Mouse (Mus musculus) heart, postnatal 0 days (tissue): ENCODE results near the gene Elovl6. TPM values are rescaled to one million over a fixed set of nuclear protein-coding genes. Genes with fewer than 3 reads are reported as not detected.
A peak's percentile ranks its signal among the peaks of the same experiment; 100 is the strongest.

Experiments
- ATAC-seq: fragments of 200-750 bp; cut with Nextera tagmentation; 2 replicates; pipeline ENCODE4 v1.8.0; 2017; ENCODE audit warnings: low read depth, moderate number of reproducible peaks, moderate library complexity; ENCODE audit not compliant: insufficient read depth
- DNase-seq: peaks from one replicate; pipeline ENCODE4 v3.0.0-alpha.2; 2016; ENCODE audit warnings: low spot score
- H3K27ac ChIP-seq: fragments of 300-500 bp; sonication (generic); 2 replicates; pipeline ENCODE4 v1.5.1; 2014; ENCODE audit warnings: low read depth, mild to moderate bottlenecking
- H3K27me3 ChIP-seq: fragments of 300-500 bp; sonication (generic); 2 replicates; pipeline ENCODE4 v1.6.1; 2014; ENCODE audit warnings: low read length, mixed read lengths; ENCODE audit not compliant: control insufficient read depth, insufficient read depth
- H3K36me3 ChIP-seq: fragments of 300-500 bp; sonication (generic); replicated peaks from 2 replicates; pipeline ENCODE4 v1.6.1; 2014; ENCODE audit warnings: low read length, mixed read lengths; ENCODE audit not compliant: control insufficient read depth, insufficient read depth
- H3K4me1 ChIP-seq: fragments of 300-500 bp; sonication (generic); 2 replicates; pipeline ENCODE4 v1.6.1; 2014; ENCODE audit warnings: antibody characterized with exemption; ENCODE audit not compliant: control insufficient read depth, insufficient read depth
- H3K4me2 ChIP-seq: fragments of 300-500 bp; sonication (generic); 2 replicates; pipeline ENCODE4 v1.6.1; 2014; ENCODE audit warnings: low read depth, mild to moderate bottlenecking, low read length, moderate library complexity
- H3K4me3 ChIP-seq: fragments of 300-500 bp; sonication (generic); 2 replicates; pipeline ENCODE4 v1.5.1; 2014; ENCODE audit warnings: low read depth, low read length
- H3K9ac ChIP-seq: fragments of 300-500 bp; sonication (generic); replicated peaks from 2 replicates; pipeline ENCODE4 v1.6.1; 2014; ENCODE audit warnings: low read depth, low read length, mixed read lengths
- H3K9me3 ChIP-seq: fragments of 300-500 bp; sonication (generic); replicated peaks from 2 replicates; pipeline ENCODE4 v1.6.1; 2016; ENCODE audit warnings: low read length; ENCODE audit not compliant: control insufficient read depth
- CTCF ChIP-seq: IDR thresholded peaks from 2 replicates; pipeline ENCODE4 v1.5.1; 2016; ENCODE audit warnings: antibody characterized with exemption, control low read depth, low read depth
- EP300 ChIP-seq: IDR thresholded peaks from 2 replicates; pipeline ENCODE4 v1.6.1; 2016; ENCODE audit warnings: antibody characterized with exemption, low read depth
- WGBS: fragments of 180-500 bp; shearing (Covaris S2); extraction: QIAGEN DNeasy Blood & Tissue Kit; methylation state at CpG from one replicate; pipeline ENCODE4 v1.1.7; 2014; 5-methylcytosine and 5-hydroxymethylcytosine counted together
- polyA plus RNA-seq: library from polyadenylated mRNA; unstranded; fragments of >200 nt; fragmentation: Nextera tagmentation; extraction: Ambion mirVana; gene quantifications from 2 replicates; pipeline ENCODE4 v1.2.1, GENCODE M21; 2015
- total RNA-seq: library from RNA; depleted of rRNA; stranded (reverse); fragments of >200 nt; gene quantifications from 2 replicates; pipeline ENCODE4 v1.2.3, GENCODE M21; 2014; ENCODE audit warnings: low replicate concordance; rRNA removed

Gene Elovl6
- total RNA-seq, result 2.4 and 5.2 TPM in 2 replicates
- 2.9 TPM in 2 replicates for polyA plus RNA-seq

DNA sequence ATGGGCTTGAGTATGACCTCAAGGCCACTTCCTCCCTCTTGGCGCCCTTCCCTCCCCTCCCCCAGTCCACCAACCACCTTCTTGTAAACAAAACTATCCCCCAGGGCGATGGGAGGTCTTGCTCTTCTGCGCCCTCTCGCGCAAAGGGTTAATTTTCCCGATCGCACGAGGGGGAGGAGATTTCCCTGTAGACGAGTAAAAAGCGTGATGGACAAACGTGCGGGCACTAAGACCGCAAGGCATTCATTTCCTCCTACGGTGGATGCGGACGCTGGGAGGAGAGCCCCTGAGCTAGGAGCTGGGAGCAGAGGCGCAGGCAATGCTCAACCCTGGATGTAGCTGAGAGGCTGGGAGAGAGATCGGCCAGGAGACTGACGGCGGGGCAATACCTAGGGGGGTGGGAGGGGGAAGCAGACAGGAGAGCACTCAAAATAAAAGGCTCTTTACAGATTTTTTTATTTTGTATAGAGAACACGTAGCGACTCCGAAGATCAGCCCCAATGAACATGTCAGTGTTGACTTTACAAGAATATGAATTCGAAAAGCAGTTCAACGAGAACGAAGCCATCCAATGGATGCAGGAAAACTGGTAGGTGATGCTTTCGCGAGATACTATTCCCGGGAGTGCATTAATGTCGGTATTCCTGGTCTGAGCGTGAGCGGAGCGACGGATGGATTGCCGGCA lies at the start of gene Elovl6:
Gene Elovl6, plus strand, starts transcription at position 176 of the 685 bp plus-strand sequence.
- DNase-seq (peak; percentile 67), ATAC-seq (0 out of 2 replicates have a peak, but pooled peaks have one; percentile 24)
- no peaks in the 10 kb centered on the region for H3K27me3 ChIP-seq
- H3K4me1 ChIP-seq, result 0 out of 2 replicates have a peak, but pooled peaks cover 6% of the 10 kb centered on the region
- H3K9ac ChIP-seq, result peak within 1 kb of the TSS; percentile 88
- TF ChIP-seq CTCF (no peak), EP300 (no peak)
- H3K27ac ChIP-seq, result peak within 1 kb of the TSS; percentile 80
- H3K36me3 ChIP-seq, result no peaks in the 10 kb centered on the region
- WGBS, result 1% methylated on average over 35 of the region's 35 CpGs
- H3K4me3 ChIP-seq, result peak within 1 kb of the TSS; percentile 79
- no peaks in the 10 kb centered on the region for H3K9me3 ChIP-seq
- peak within 1 kb of the TSS; percentile 64 for H3K4me2 ChIP-seq

DNA sequence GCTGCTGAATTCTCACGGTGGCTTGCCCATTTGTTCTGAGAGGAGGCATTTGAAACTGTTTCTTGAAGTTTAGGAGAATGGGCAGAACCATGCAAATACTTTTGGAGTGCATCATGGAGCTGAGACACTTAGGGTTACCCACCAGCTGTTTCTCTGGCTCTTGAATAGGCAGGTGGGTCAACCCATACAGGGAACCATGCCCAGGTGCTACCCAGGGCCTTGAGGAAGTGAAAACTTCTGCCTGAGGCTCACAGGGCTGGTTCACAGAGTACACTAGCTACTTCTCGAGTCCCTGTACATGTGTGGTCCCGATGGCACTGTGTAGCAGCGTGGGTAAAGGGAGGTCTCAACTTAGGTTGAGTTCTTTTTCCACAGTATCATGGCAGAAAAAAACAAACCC lies 43.4 kb upstream of the Elovl6 start:
- ATAC-seq (no peak), DNase-seq (no peak)
- whole genome bisulfite sequencing, result 87% methylated on average over 4 of the region's 4 CpGs
- Histone ChIP-seq H3K36me3 (no peaks in the 10 kb centered on the region), H3K9me3 (no peaks in the 10 kb centered on the region), H3K4me3 (no peak overlapping the region), H3K4me1 (no peaks in the 10 kb centered on the region), H3K27me3 (no peaks in the 10 kb centered on the region), H3K4me2 (no peak overlapping the region), H3K9ac (no peak overlapping the region), H3K27ac (no peak overlapping the region)
- TF ChIP-seq EP300 (no peak), CTCF (no peak)

DNA sequence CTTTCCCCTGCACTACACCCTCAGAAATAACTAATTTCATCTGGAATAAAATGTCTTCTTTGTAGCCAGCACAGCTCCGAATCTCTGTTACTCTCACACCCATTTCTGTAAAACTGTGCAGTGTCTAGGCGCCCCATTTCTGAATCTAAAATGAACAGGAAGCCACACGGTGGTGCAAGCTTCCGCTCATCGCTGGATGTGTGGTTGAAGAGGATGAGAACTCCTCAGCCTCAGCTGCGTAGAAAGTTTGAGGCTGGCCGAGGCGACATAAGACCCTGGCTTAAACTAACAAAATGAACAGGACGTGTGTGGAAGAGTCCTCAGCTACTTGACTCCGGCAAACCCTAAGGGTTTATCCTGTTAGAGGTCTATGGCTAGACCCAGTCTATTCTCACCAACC lies 38.0 kb upstream of the Elovl6 start:
- Histone ChIP-seq H3K27me3 (no peaks in the 10 kb centered on the region), H3K4me2 (no peak overlapping the region), H3K4me3 (no peak overlapping the region), H3K9ac (no peak overlapping the region), H3K9me3 (no peaks in the 10 kb centered on the region), H3K4me1 (no peaks in the 10 kb centered on the region), H3K27ac (no peak overlapping the region), H3K36me3 (no peaks in the 10 kb centered on the region)
- no peak for ATAC-seq
- no peak for DNase-seq
- TF ChIP-seq EP300 (no peak), CTCF (no peak)
- 85% methylated on average over 10 of the region's 10 CpGs for WGBS

DNA sequence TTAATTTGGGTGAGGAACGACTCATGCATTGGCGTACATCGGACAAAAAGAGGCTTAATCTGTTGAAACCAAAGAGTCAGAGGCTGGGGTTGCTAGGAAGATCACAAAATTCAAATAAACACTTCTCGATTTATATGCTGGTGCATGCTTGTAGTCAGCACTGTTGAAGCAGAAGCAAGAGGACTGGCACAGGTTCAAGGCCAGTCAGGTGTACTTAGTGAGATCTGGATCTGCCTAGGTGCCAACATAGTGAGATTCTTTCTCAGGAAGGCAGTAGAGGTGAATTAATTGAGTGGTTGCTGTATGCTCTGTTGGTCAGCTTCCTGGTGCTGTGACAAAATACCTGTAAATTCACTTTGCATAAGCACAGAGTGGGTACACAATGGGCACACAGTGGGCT lies 37.4 kb upstream of the Elovl6 start:
- H3K4me2 ChIP-seq, result no peak overlapping the region
- no peak for TF ChIP-seq EP300
- TF ChIP-seq CTCF, result no peak
- WGBS, result 83% methylated on average over 4 of the region's 4 CpGs

DNA sequence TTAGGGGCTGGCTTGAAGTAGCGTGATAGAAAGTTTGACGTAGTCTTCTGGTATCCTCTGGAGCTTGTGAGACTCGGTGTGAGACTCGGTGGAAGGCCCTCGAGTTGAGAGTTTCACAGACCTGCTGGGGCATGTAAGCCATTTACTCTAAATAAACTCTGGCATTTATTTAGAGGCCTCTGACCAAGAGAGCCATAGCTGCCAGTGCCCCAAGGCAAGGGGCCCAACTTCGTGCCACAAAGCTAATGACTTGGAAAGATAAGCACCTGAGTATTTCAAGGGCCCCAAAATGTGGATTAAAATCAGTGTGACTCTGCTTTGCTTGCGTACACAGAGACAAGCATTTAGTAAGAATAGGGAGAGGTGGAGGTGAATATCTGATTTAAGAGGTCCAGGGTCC lies 28.4 kb upstream of the Elovl6 start:
- no peaks in the 10 kb centered on the region for H3K4me1 ChIP-seq
- no peaks in the 10 kb centered on the region for H3K27me3 ChIP-seq
- H3K4me3 ChIP-seq, result no peak overlapping the region
- DNase-seq, result no peak
- ATAC-seq, result no peak
- H3K36me3 ChIP-seq, result no peaks in the 10 kb centered on the region
- H3K9ac ChIP-seq, result no peak overlapping the region
- H3K9me3 ChIP-seq, result no peaks in the 10 kb centered on the region
- no peak for TF ChIP-seq CTCF
- TF ChIP-seq EP300, result no peak
- WGBS, result 83% methylated on average over 7 of the region's 7 CpGs
- no peak overlapping the region for H3K27ac ChIP-seq
- no peak overlapping the region for H3K4me2 ChIP-seq

More for the DNA sequence above, 37.4 kb upstream of the Elovl6 start:
- Histone ChIP-seq H3K27ac (no peak overlapping the region), H3K9me3 (no peaks in the 10 kb centered on the region), H3K4me3 (no peak overlapping the region), H3K27me3 (no peaks in the 10 kb centered on the region), H3K4me1 (no peaks in the 10 kb centered on the region), H3K36me3 (no peaks in the 10 kb centered on the region), H3K9ac (no peak overlapping the region)
- ATAC-seq (no peak), DNase-seq (no peak)

DNA sequence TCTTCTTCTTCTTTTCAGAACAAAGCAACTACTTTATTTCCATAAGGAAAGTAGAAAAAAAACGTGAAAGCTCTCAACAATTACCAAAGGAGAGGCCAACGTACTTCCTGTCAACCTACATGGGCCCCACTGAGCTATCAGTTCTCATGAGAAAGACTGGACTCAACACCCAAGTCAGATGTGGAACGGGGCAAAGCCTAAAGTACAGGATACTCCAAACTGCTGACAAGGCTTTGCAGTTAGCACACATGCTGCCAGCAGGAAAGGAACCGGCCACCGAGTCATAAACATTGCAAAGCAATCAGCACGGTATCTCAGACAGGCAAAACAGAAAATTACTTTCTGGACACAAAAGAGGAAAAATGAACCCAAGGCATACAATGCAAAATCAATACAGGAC lies 27.2 kb upstream of the Elovl6 start:
- no peaks in the 10 kb centered on the region for H3K4me1 ChIP-seq
- WGBS, result 59% methylated on average over 6 of the region's 6 CpGs
- no peak overlapping the region for H3K9ac ChIP-seq
- no peak for DNase-seq
- TF ChIP-seq EP300 (no peak), CTCF (no peak)
- H3K4me3 ChIP-seq, result no peak overlapping the region
- no peaks in the 10 kb centered on the region for H3K36me3 ChIP-seq
- H3K4me2 ChIP-seq, result no peak overlapping the region
- no peaks in the 10 kb centered on the region for H3K9me3 ChIP-seq
- no peak overlapping the region for H3K27ac ChIP-seq
- no peak for ATAC-seq
- H3K27me3 ChIP-seq, result no peaks in the 10 kb centered on the region
